14 mouse cellular contexts compared by ENCODE assay signal in the genomic region with DNA sequence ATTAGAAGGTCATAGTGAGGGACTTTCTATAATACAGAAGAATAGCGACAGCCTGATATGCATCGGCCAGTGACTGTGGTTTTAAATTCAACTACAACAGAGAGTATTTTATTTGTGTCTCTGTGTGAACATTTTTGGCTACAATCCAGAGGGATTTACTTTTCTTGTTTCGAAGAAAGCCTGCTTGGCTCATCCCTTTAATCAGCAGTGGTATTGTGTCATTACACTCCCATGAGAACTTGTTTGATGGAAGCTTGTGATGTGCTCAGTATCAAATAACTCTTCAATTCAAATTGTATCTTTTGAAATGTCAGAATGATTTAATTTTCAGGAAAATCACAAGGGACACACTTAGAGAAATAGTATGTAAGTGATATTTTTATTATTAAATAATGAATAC.
"Had no signal": no experiment of that assay in that cellular context is flagged by ENCODE, and none has a peak within 500 bp of the region (broad histone marks: within the 10 kb centered on the region; RNA-seq: fewer than 3 reads in every experiment).

No protein-coding gene starts in this region.

- H3K27ac ChIP-seq: limb, embryonic 13.5 days; liver, embryonic 15.5 days had no signal

- H3K4me3 ChIP-seq: limb, embryonic 13.5 days; liver, embryonic 15.5 days had no signal

- H3K27me3 ChIP-seq: limb, embryonic 13.5 days; liver, embryonic 15.5 days had no signal

- H3K4me1 ChIP-seq: limb, embryonic 13.5 days; liver, embryonic 15.5 days had no signal

- H3K9me3 ChIP-seq: limb, embryonic 13.5 days; liver, embryonic 15.5 days had no signal

- H3K4me2 ChIP-seq: limb, embryonic 13.5 days; liver, embryonic 11.5 days; liver, embryonic 15.5 days had no signal

- DNase-seq: kidney, adult 2 months; kidney, postnatal 36 days; layer of hippocampus, adult 9-11 months; layer of hippocampus, postnatal 36 days; lung, adult 2 months; lung, postnatal 36 days; right cerebral cortex, adult 18-20 months; right cerebral cortex, postnatal 25 days; thymus, postnatal 36 days had no signal

- ATAC-seq: intestine, embryonic 16.5 days; lung, postnatal 0 days had no signal

- H3K9ac ChIP-seq: limb, embryonic 13.5 days; liver, embryonic 15.5 days had no signal

- H3K36me3 ChIP-seq: limb, embryonic 13.5 days; liver, embryonic 15.5 days had no signal
